Mouse (Mus musculus) cerebellum, adult 2 months (tissue): Measurements from ENCODE around the gene Fam83c.

Experiments
- CTCF ChIP-seq: fragments of 200-500 bp; IDR thresholded peaks from 2 replicates; pipeline ENCODE4 v1.5.1; 2011; ENCODE audit warnings: low read depth, mild to moderate bottlenecking, control low read depth, low read length, moderate library complexity, borderline replicate concordance; ENCODE audit not compliant: insufficient read depth
- POLR2A ChIP-seq: fragments of 200-500 bp; IDR thresholded peaks from 2 replicates; pipeline ENCODE4 v1.6.1; 2011; ENCODE audit warnings: low read length, control low read depth, borderline replicate concordance; ENCODE audit not compliant: insufficient read depth

GRCm38 (mm10) chr2:155805925-155806255 lies 28.8 kb downstream of the Fam83c start:
- TF ChIP-seq CTCF = no peak
- TF ChIP-seq POLR2A = no peak
